Mouse (Mus musculus): ENCODE data around the gene Xylt1.

- TF ChIP-seq CTCF (IDR thresholded peaks at IDR 0.05; ENCODE audit: control insufficient read depth, insufficient read depth, low read length) = no peak
- TF ChIP-seq POLR2A (IDR thresholded peaks at IDR 0.05; ENCODE audit: borderline replicate concordance, control insufficient read depth, low read depth, low read length) = no peak
Measured at GRCm38 (mm10) chr7:117700066-117700465, 319.3 kb downstream of the Xylt1 start.
